Mouse (Mus musculus): Measurements from ENCODE around the gene Neurl3. TPM values are rescaled to one million over a fixed set of nuclear protein-coding genes. Genes with fewer than 3 reads are reported as not detected.

Neurl3 gene
- total and polyA plus RNA-seq, 3 experiments: 0.92 to 3.3 TPM; not detected in 1

DNA sequence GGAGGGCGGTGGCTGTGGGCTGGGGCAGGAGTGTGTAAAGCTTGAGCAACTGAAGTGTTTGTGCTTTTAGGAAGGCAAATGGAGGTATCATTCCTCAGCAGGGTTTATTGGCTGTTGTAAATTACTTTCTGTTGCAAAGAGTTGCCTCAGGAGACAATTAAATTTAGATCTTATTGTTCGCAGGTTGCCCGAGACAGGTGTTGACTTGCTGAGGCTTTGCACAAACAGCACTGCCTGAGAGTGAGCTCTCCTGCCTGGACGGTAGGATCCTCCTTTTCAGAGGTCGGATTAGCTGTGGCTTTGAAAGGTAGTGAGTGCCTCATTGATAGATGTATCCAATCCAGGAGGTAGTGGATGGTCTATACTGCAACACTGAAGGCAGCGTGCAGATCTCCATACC lies 31.6 kb upstream of the Neurl3 start:
- no peak overlapping the region for H3K9ac ChIP-seq (ENCODE audit: control insufficient read depth, low read depth, low read length, poor library complexity, severe bottlenecking)
- H3K79me2 ChIP-seq (ENCODE audit: control insufficient read depth, insufficient read depth, low read length, poor library complexity): no peaks in the 10 kb centered on the region; the same call in 1 of the 2 replicates
- H3K9me3 ChIP-seq (replicated peaks; ENCODE audit: insufficient read depth, low read length): no peaks in the 10 kb centered on the region
- no peak overlapping the region for H3K27ac ChIP-seq (ENCODE audit: control insufficient read depth, low read depth, low read length)
- no peaks in the 10 kb centered on the region for H3K27me3 ChIP-seq (ENCODE audit: control insufficient read depth in 1 of 2, insufficient read depth in 2 of 2, low read length in 2 of 2)
- TF ChIP-seq JUND (IDR thresholded peaks at IDR 0.05; ENCODE audit: low read depth, low read length) (no peak), BHLHE40 (IDR thresholded peaks at IDR 0.05; ENCODE audit: borderline replicate concordance, low read depth, low read length) (no peak), KAT2A (conservative IDR thresholded peaks at IDR 0.05; ENCODE audit: low read depth, low read length) (no peak), POLR2A (IDR thresholded peaks at IDR 0.05; ENCODE audit: control insufficient read depth in 1 of 2, insufficient read depth in 1 of 2, low read depth in 1 of 2, low read length in 2 of 2, poor library complexity in 1 of 2) (no peak), ZC3H11A (IDR thresholded peaks at IDR 0.05; ENCODE audit: low read depth, low read length) (no peak), ZNF384 (IDR thresholded peaks at IDR 0.05; ENCODE audit: low read depth, low read length) (no peak), USF2 (IDR thresholded peaks at IDR 0.05; ENCODE audit: borderline replicate concordance in 1 of 2, insufficient read depth in 1 of 2, low read depth in 1 of 2, low read length in 2 of 2) (no peak), POLR2AphosphoS2 (IDR thresholded peaks at IDR 0.05; ENCODE audit: low read length) (no peak), MEF2A (IDR thresholded peaks at IDR 0.05; ENCODE audit: extremely low read depth, insufficient replicate concordance, low read depth, low read length, poor library complexity, severe bottlenecking) (no peak), SIN3A (IDR thresholded peaks at IDR 0.05; ENCODE audit: low read length) (no peak), CHD2 (IDR thresholded peaks at IDR 0.05; ENCODE audit: low read length) (no peak)
- peaks cover 0 to 5% of the 10 kb centered on the region in 2 experiments; a peak in 2 of 4 replicates for H3K36me3 ChIP-seq (ENCODE audit: control insufficient read depth in 1 of 2, insufficient read depth in 2 of 2, low read length in 2 of 2)
- no peak overlapping the region for H3K4me3 ChIP-seq (ENCODE audit: control insufficient read depth in 1 of 2, insufficient read depth in 1 of 2, low read depth in 2 of 2, low read length in 2 of 2)
- peaks cover 0 to 14% of the 10 kb centered on the region in 2 experiments; a peak in 3 of 4 replicates for H3K4me1 ChIP-seq (ENCODE audit: control insufficient read depth in 1 of 2, insufficient read depth in 2 of 2, low read length in 2 of 2)
- no peak for DNase-seq (ENCODE audit: low read depth, low spot score)

DNA sequence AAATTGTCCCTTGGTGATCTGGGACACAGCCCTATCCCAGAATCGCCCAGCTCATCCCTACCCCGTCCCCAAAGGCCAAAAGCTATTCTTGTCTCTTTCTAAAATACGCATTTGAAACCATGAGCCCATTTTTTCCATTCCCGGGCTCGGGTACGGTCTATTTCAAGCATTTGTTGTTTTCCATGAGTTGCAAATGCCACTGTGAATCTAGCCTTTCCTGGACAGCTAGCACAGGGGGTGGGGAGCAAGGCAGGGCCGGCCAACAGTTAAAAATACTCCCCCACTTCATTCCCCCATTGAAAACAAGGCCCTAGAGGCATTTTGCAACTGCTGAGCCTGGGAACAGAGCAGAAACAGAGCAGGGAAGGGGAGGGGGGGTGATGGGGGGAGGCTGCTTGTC lies 30.3 kb upstream of the Neurl3 start:
- H3K9me3 ChIP-seq (replicated peaks; ENCODE audit: insufficient read depth, low read length): no peaks in the 10 kb centered on the region
- no peak for DNase-seq (ENCODE audit: low read depth, low spot score)
- no peak overlapping the region for H3K4me3 ChIP-seq (ENCODE audit: control insufficient read depth in 1 of 2, insufficient read depth in 1 of 2, low read depth in 2 of 2, low read length in 2 of 2)
- H3K79me2 ChIP-seq (ENCODE audit: control insufficient read depth, insufficient read depth, low read length, poor library complexity): no peaks in the 10 kb centered on the region; the same call in 1 of the 2 replicates
- peaks cover 0 to 13% of the 10 kb centered on the region in 2 experiments; a peak in 3 of 4 replicates for H3K4me1 ChIP-seq (ENCODE audit: control insufficient read depth in 1 of 2, insufficient read depth in 2 of 2, low read length in 2 of 2)
- no peak overlapping the region for H3K27ac ChIP-seq (ENCODE audit: control insufficient read depth, low read depth, low read length)
- H3K9ac ChIP-seq (ENCODE audit: control insufficient read depth, low read depth, low read length, poor library complexity, severe bottlenecking): no peak overlapping the region
- H3K36me3 ChIP-seq (ENCODE audit: control insufficient read depth in 1 of 2, insufficient read depth in 2 of 2, low read length in 2 of 2): peaks cover 0 to 5% of the 10 kb centered on the region in 2 experiments; a peak in 2 of 4 replicates
- TF ChIP-seq MEF2A (IDR thresholded peaks at IDR 0.05; ENCODE audit: extremely low read depth, insufficient replicate concordance, low read depth, low read length, poor library complexity, severe bottlenecking) (no peak), MXI1 (IDR thresholded peaks at IDR 0.05; ENCODE audit: low read depth, low read length) (no peak), UBTF (IDR thresholded peaks at IDR 0.05; ENCODE audit: borderline replicate concordance, insufficient read depth, low read depth, low read length) (no peak), CHD2 (IDR thresholded peaks at IDR 0.05; ENCODE audit: low read length) (no peak), MYC (IDR thresholded peaks at IDR 0.05; ENCODE audit: low read depth, low read length) (no peak), SMC3 (IDR thresholded peaks at IDR 0.05; ENCODE audit: low read depth, low read length) (no peak)
- peaks cover 0 to 1% of the 10 kb centered on the region in 2 experiments; a peak in 1 of 4 replicates for H3K27me3 ChIP-seq (ENCODE audit: control insufficient read depth in 1 of 2, insufficient read depth in 2 of 2, low read length in 2 of 2)

Data from MEL (cell line).